Comparison of ENCODE assay signal across 8 mouse cellular contexts in genomic region chr1:119047462-119048371, GRCm38 (mm10). TPM values are rescaled to one million over a fixed set of nuclear protein-coding genes. Genes with fewer than 3 reads are reported as not detected.
DNase-seq lines count a peak whose midpoint lies in the region; ATAC-seq and TF ChIP-seq lines count a peak whose summit lies in the region.
"Had no signal": no experiment of that assay in that cellular context is flagged by ENCODE, and none has a peak within 500 bp of the region (broad histone marks: within the 10 kb centered on the region; RNA-seq: fewer than 3 reads in every experiment).

No protein-coding gene starts in this region.

- H3K27me3 ChIP-seq in ES-Bruce4 (ENCODE audit: control insufficient read depth, insufficient read depth, low read length, poor library complexity, severe bottlenecking), result no peaks in the 10 kb centered on the region
- H3K27me3 ChIP-seq in forebrain, embryonic 12.5 days, result peaks cover 46% of the 10 kb centered on the region
- peaks cover 7% of the 10 kb centered on the region for H3K27me3 ChIP-seq in hindbrain, embryonic 10.5 days (ENCODE audit: insufficient read depth, poor library complexity, severe bottlenecking)
- H3K27me3 ChIP-seq in midbrain, embryonic 12.5 days, result peaks cover 27% of the 10 kb centered on the region

- peak; percentile 67 for DNase-seq in Muller cell, postnatal 12 days (ENCODE audit: inconsistent ontology term)
- peak; percentile 73 for DNase-seq in hindbrain, embryonic 10.5 days (ENCODE audit: low spot score)
- peak; percentile 46 to 50 for DNase-seq in left cerebral cortex, postnatal 36 days (ENCODE audit: low spot score in 2 of 2)
- no peak for DNase-seq in MN1 (ENCODE audit: low spot score)

- peak overlapping the region; percentile 51 for H3K27ac ChIP-seq in ES-Bruce4 (ENCODE audit: insufficient read depth, low read length)
- peak overlapping the region; percentile 98 for H3K27ac ChIP-seq in forebrain, embryonic 12.5 days
- H3K27ac ChIP-seq in hindbrain, embryonic 10.5 days, result peak overlapping the region; percentile 97
- H3K27ac ChIP-seq in midbrain, embryonic 12.5 days (replicated peaks), result peak overlapping the region; percentile 95

- H3K4me3 ChIP-seq in ES-Bruce4 (ENCODE audit: low read depth, low read length), result peak overlapping the region; percentile 71
- H3K4me3 ChIP-seq in forebrain, embryonic 12.5 days (replicated peaks), result peak overlapping the region; percentile 52
- H3K4me3 ChIP-seq in hindbrain, embryonic 10.5 days, result peak overlapping the region; percentile 57
- peak overlapping the region; percentile 55 for H3K4me3 ChIP-seq in midbrain, embryonic 12.5 days

- intact Hi-C loops in left cerebral cortex, postnatal 36 days (cut with DNase I), result no loop called here

- H3K36me3 ChIP-seq in ES-Bruce4 (ENCODE audit: control insufficient read depth, insufficient read depth, low read length, poor library complexity, severe bottlenecking), result no peaks in the 10 kb centered on the region
- H3K36me3 ChIP-seq in forebrain, embryonic 12.5 days (replicated peaks), result no peaks in the 10 kb centered on the region
- H3K36me3 ChIP-seq in hindbrain, embryonic 10.5 days, result no peaks in the 10 kb centered on the region
- no peaks in the 10 kb centered on the region for H3K36me3 ChIP-seq in midbrain, embryonic 12.5 days

- no peaks in the 10 kb centered on the region for H3K9me3 ChIP-seq in ES-Bruce4 (replicated peaks; ENCODE audit: control insufficient read depth, insufficient read depth, low read length, poor library complexity, severe bottlenecking)
- no peaks in the 10 kb centered on the region for H3K9me3 ChIP-seq in forebrain, embryonic 12.5 days
- H3K9me3 ChIP-seq in hindbrain, embryonic 10.5 days, result no peaks in the 10 kb centered on the region
- no peaks in the 10 kb centered on the region for H3K9me3 ChIP-seq in midbrain, embryonic 12.5 days

- H3K4me2 ChIP-seq in forebrain, embryonic 12.5 days, result peak overlapping the region; percentile 83
- H3K4me2 ChIP-seq in midbrain, embryonic 12.5 days (replicated peaks), result peak overlapping the region; percentile 94

- no peaks in the 10 kb centered on the region for H3K4me1 ChIP-seq in ES-Bruce4 (ENCODE audit: control insufficient read depth, insufficient read depth, low read length)
- H3K4me1 ChIP-seq in forebrain, embryonic 12.5 days, result peaks cover 71% of the 10 kb centered on the region
- peaks cover 59% of the 10 kb centered on the region for H3K4me1 ChIP-seq in hindbrain, embryonic 10.5 days (replicated peaks)
- peaks cover 57% of the 10 kb centered on the region for H3K4me1 ChIP-seq in midbrain, embryonic 12.5 days

- TF ChIP-seq CTCF in ES-Bruce4 (IDR thresholded peaks at IDR 0.05; ENCODE audit: low read depth, low read length), result no peak

- WGBS in forebrain, embryonic 12.5 days, result 2% methylated on average over 56 of the region's 61 CpGs
- 2% methylated on average over 61 of the region's 61 CpGs for WGBS in hindbrain, embryonic 10.5 days
- WGBS in midbrain, embryonic 12.5 days, result 3% methylated on average over 57 of the region's 61 CpGs

- TF ChIP-seq EP300 in ES-Bruce4 (IDR thresholded peaks at IDR 0.05; ENCODE audit: insufficient read depth, low read depth, low read length), result no peak

- peak overlapping the region; percentile 91 for H3K9ac ChIP-seq in ES-Bruce4 (ENCODE audit: low read depth, poor library complexity, severe bottlenecking)
- H3K9ac ChIP-seq in forebrain, embryonic 12.5 days, result peak overlapping the region; percentile 79
- peak overlapping the region; percentile 70 for H3K9ac ChIP-seq in midbrain, embryonic 12.5 days (replicated peaks)

- ATAC-seq in forebrain, embryonic 12.5 days (ENCODE audit: low FRiP score), result peak; percentile 70
- peak; percentile 62 for ATAC-seq in midbrain, embryonic 12.5 days (ENCODE audit: low FRiP score, low read depth)

- TF ChIP-seq POLR2A in ES-Bruce4 (IDR thresholded peaks at IDR 0.05; ENCODE audit: insufficient read depth, low read length), result no peak

RNA-seq across cellular contexts. Expression of gene Gli2, which starts 5.7 kb away (rescaled TPM):
- polyA plus RNA-seq in ES-Bruce4 (2011; ENCODE audit: insufficient read depth, insufficient read length, low read depth, missing spikeins), result 8.7 and 10.9 TPM in 2 replicates
- polyA plus RNA-seq in forebrain, embryonic 12.5 days (2016; fragmentation: Nextera tagmentation; extraction: Ambion mirVana), result 10.8 and 11.4 TPM in 2 replicates
- 9.0 and 10.1 TPM in 2 replicates for polyA plus RNA-seq in hindbrain, embryonic 10.5 days (2016; fragmentation: Nextera tagmentation; extraction: Ambion mirVana)
- 1 to 10 TPM; 3.2 to 4.8 TPM for total RNA-seq in left cerebral cortex, postnatal 36 days (2021)
- polyA plus RNA-seq in midbrain, embryonic 12.5 days (2016; fragmentation: Nextera tagmentation; extraction: Ambion mirVana), result 8.6 and 9.6 TPM in 2 replicates
- total RNA-seq: neutrophil, adult 5-6 weeks had no signal
